Mouse (Mus musculus) lung, postnatal 0 days (tissue): ENCODE results near the gene Hdac11.

Experiments used
- CTCF ChIP-seq: IDR thresholded peaks from 2 replicates; pipeline ENCODE4 v1.5.1; 2016; ENCODE audit warnings: antibody characterized with exemption, mild to moderate bottlenecking
- EP300 ChIP-seq: IDR thresholded peaks from 2 replicates; pipeline ENCODE4 v1.6.1; 2016; ENCODE audit warnings: antibody characterized with exemption, mild to moderate bottlenecking, control low read depth

GRCm38 (mm10) chr6:91185502-91185901, 29.0 kb downstream of the Hdac11 start:
- no peak for TF ChIP-seq CTCF
- TF ChIP-seq EP300, result no peak
